Mouse (Mus musculus) kidney, adult 8-10 months (tissue): ENCODE results near the gene Fryl.
"Not testable (repeated sequence)": the region's sequence is repeated elsewhere in the genome, so short reads cannot be mapped to it uniquely, and the experiment has no call there.

Experiments
- DNase-seq, 2 experiments: peaks; one replicate each; pipeline ENCODE4 v3.0.0; 2022

The Fryl gene

GRCm38 (mm10) chr5:73004046-73004445 lies 252.4 kb downstream of the Fryl start:
- no peak for DNase-seq

DNA sequence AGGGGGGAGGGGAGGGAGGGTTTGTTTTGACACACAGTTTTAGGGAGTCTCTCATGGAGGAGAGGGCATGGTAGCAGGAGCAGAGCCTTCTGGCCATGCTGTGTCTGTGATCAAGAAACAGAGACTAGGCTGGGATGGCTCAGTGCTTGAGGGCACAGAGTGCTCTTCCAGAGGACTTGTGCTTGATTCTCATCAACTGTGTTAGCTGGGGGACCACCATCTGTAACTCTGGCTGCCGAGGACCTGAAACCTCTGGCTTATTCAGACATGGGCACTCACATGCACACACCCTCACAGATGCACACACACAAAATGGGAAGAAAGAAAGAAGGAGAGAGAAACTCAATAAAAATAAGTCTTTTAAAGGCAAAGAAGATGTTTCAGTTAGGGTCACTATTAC lies 257.9 kb downstream of the Fryl start:
- DNase-seq, result not testable (repeated sequence)

- DNase-seq, result no peak
Measured at GRCm38 (mm10) chr5:72995379-72995778, 261.0 kb downstream of the Fryl start.

DNA sequence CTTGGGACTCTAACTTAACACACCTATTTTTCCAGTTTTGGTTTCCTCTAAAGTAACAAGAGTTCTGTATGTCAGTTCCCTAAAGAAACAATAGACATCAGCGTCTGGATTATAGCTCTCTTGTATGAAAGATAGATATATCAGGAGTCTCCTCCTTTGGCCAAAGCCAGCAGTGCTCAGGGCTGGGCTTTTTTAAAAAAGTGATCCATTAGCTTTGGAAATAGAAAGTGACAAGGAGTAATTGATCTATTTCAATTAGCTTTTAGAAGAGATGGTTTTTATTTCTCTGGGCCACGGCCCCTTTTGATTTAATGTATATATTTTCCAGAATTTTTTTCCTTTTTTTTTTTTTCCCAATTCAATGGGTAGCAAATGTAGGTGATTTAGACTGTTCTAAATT lies 261.5 kb downstream of the Fryl start:
- DNase-seq, result no peak

GRCm38 (mm10) chr5:72994424-72994823 lies 262.0 kb downstream of the Fryl start:
- DNase-seq, result no peak

DNA sequence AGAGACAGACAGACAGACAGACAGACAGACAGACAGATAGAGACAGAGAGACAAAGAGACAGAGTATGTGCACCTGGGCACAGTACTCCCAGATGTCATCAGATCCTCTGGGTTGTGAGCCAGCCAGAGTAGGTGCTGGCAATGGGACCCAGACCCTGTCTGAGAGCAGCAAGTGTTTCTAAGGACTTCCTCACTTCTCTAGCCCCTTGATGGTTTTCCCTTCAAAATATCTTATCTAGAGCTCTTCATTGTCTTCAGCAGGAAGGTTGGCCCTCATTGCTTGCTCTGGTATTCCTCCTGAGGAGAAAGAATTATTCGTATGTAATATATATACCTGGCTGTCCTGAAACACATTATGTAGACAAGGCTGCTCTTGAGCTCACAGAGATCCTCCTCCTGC lies 263.9 kb downstream of the Fryl start:
- no peak for DNase-seq

DNA sequence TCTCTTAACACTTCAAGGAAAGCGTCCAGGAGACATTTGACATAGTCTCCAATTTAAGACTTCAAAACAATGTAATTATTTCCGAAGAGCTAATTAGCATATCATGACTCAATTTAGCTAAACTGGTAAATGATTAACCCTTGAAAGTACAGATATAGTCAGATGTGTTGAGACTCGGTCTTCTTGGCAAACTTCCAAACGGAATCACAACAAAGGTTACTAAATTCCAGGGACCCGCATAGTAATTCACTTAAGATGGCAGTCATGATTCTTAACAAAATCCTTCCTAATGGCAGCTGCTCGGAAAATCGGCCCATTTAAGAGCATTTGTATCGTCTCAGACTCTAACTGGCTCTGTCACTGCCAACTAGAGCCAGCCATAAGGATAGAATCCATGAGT lies 266.7 kb downstream of the Fryl start:
- no peak for DNase-seq

DNA sequence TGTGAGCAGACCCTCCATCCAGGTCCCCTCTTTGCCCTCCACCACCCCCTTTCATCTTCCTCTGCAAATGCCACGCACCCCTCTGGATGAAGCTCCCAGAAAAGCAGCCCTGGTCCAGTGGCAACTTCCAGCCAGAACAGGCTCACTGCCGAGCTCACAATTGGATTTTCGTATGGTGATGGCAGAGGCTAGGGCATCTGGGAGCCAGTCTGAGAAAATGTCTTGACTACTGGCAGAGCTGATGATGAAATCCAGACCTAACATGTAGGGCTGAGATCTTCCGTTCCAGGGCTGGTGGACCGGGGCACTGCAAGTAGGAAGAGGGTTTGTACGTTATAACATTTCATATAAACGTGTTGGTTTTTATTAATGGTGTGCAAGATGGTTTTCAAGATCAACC lies 268.6 kb downstream of the Fryl start:
- DNase-seq, result no peak

DNA sequence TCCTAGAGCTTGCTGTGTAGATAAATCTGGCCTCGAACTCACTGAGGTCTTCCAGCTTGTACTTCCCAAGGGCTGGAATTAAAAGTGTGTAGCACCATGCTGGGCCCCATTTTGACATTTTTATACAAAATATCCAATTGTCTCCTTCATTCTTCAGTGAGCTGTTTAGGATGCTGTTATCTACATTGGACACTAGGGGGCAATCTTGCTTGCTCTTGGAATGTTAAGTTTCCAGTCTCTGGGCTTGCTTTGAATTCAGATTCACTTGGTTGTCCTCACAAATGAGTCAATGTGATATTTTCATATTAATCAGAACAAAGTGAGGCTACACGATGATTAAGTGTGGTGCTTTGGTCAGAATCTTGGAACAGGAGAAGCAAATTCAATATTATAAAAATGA lies 272.3 kb downstream of the Fryl start:
- DNase-seq, result no peak

DNA sequence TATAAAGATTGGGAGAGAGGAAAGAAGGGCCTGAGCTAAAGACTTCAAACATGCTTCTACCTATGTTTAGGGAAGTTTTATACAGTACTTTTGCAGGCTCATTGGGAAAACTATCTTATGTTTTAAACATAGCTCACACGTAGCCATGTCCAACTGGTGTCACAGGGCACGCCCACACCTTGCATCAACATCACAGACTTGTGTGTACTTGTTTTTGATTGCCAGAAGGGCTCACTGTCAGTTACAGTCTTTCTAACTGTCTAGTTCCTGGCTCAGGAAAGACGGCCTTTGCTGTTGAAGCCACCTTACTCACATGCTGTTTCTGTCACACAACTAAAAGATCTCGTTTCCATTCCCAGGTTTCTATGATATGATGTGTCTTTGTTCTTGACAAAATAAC lies 279.9 kb downstream of the Fryl start:
- no peak for DNase-seq

DNA sequence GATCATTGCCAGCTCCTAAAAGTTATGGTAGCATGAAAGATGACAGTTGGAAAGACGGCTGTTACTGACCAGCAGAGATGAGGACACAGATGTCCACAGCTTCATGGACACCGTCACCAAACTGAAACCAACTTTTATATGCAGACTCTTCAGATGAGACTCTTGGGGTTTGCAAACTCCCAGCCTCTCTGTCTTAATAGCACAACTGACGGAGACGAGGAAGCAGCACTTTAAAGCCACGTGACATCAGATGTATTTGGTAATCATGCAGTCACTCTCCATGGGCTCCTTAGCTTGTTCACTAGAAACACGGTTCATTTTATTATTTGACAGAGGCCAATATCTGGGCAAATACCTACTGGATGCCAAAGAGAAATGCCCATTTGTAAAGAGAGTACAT lies 280.4 kb downstream of the Fryl start:
- no peak for DNase-seq

DNA sequence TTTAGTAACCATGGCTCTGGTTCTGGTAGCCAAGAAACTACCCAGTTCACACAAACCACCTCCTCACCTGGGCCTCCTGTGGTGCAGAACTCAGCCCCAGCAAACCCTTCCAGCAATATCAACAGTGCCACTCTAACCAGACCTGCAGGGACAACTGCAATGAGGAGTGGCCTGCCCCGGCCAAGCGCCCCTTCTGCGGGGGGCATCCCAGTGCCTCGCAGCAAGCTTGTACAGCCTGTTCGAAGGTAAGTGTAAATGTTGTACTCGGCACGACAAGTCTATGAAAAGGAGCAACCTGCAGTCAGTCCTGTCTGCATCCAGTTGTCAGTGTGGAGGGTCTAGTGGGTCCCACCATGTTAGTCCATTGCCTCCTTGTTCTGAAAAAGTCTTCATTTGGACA lies 281.8 kb downstream of the Fryl start, which contains the start of gene Gm10135:
Gene Gm10135 (minus strand): TSS at position 101 of the 400 bp plus-strand sequence.
- no peak for DNase-seq

DNA sequence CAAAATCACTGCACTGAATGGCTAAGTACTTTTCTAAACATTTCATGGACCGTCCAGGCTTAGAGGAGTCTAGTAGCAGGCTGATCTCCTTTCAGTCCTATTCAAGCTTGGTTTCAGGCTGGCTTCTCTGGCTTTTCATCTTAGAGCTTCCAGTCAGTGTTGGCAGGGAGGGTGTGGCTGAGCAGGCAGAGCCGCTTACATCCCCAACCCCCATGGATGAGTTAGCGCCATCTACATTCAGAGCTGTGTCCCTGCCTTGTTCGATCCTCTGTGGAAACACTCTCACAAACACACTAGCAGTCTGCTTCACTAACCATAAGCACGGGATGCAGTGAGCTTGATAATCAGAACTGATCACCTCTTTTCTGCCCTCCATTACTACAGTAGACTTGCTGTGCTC lies 283.5 kb downstream of the Fryl start:
- no peak for DNase-seq

GRCm38 (mm10) chr5:72972435-72972834 lies 284.0 kb downstream of the Fryl start:
- no peak for DNase-seq
